In the genomic region with DNA sequence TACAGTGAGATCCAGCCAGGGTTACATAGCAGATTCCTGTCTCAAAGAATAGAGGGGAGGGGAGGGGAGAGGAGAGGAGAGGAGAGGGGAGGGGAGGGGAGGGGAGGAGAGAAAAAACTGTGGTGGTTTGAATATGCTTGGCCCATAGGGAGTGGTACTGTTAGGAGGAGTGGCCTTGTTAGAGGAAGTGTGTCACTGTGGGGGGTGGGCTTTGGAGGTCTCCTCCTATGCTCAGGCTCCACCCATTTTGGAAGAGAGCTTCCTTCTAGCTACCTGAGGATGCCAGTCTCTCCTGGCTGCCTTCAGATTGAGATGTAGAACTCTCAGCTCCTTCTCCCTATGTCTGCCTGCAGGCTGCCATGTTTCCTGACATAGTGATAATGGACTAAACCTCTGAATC, we compare ENCODE assay signal across 24 mouse cellular contexts. TPM values are rescaled to one million over a fixed set of nuclear protein-coding genes. Genes with fewer than 3 reads are reported as not detected.
DNase-seq lines count a peak whose midpoint lies in the region; ATAC-seq lines count a peak whose summit lies in the region.
"Had no signal": no experiment of that assay in that cellular context is flagged by ENCODE, and none has a peak within 500 bp of the region (broad histone marks: within the 10 kb centered on the region; RNA-seq: fewer than 3 reads in every experiment).

No protein-coding gene starts in this region.

- intact Hi-C loops in left cerebral cortex, postnatal 36 days (cut with DNase I) = no loop called here

- H3K9ac ChIP-seq in intestine, embryonic 15.5 days = no peak overlapping the region
- H3K9ac ChIP-seq in forebrain, embryonic 15.5 days (replicated peaks) = no peak overlapping the region

- no peak overlapping the region for H3K4me3 ChIP-seq in intestine, embryonic 15.5 days (replicated peaks)
- H3K4me3 ChIP-seq in forebrain, embryonic 15.5 days = no peak overlapping the region

- no peaks in the 10 kb centered on the region for H3K4me1 ChIP-seq in intestine, embryonic 15.5 days (replicated peaks)
- no peaks in the 10 kb centered on the region for H3K4me1 ChIP-seq in forebrain, embryonic 15.5 days

- H3K27ac ChIP-seq in intestine, embryonic 15.5 days = no peak overlapping the region
- H3K27ac ChIP-seq in forebrain, embryonic 15.5 days (replicated peaks) = no peak overlapping the region

- DNase-seq in ES-CJ7 (ENCODE audit: low read depth, low spot score) (peak; percentile 71), R1 (ENCODE audit: low read depth, low spot score) (peak; percentile 93), ZHBTc4 (ENCODE audit: low read depth, low spot score) (peak; percentile 82)
- DNase-seq in left cerebral cortex, postnatal 36 days (ENCODE audit: low spot score in 2 of 2) = no peak
- DNase-seq: adrenal gland, adult 2 months; adrenal gland, adult 8-10 months; adrenal gland, postnatal 10 days; adrenal gland, postnatal 14 days; adrenal gland, postnatal 25 days; adrenal gland, postnatal 36 days; B cell, adult 2 months; cerebellum, adult 11 months; cerebellum, adult 11-12 months; cerebellum, adult 18-20 months; cerebellum, adult 2 months; cerebellum, adult 8-10 months; cerebellum, adult 9-10 months had no signal

- H3K36me3 ChIP-seq in intestine, embryonic 15.5 days = no peaks in the 10 kb centered on the region
- no peaks in the 10 kb centered on the region for H3K36me3 ChIP-seq in forebrain, embryonic 15.5 days
- H3K36me3 ChIP-seq: G1E had no signal

- no peak overlapping the region for H3K4me2 ChIP-seq in intestine, embryonic 15.5 days (replicated peaks)
- H3K4me2 ChIP-seq in forebrain, embryonic 15.5 days (replicated peaks) = no peak overlapping the region

- H3K27me3 ChIP-seq in intestine, embryonic 15.5 days (replicated peaks) = no peaks in the 10 kb centered on the region
- no peaks in the 10 kb centered on the region for H3K27me3 ChIP-seq in forebrain, embryonic 15.5 days
- H3K27me3 ChIP-seq: CH12.LX, Patski had no signal

- no peak for ATAC-seq in intestine, embryonic 15.5 days
- no peak for ATAC-seq in forebrain, embryonic 15.5 days (replicated peaks)
- ATAC-seq: activated CD4-positive, CD25-positive, alpha-beta regulatory T cell, adult 4 months; CD4-positive, CD25-positive, alpha-beta regulatory T cell, adult 4 months; Patski had no signal

- H3K9me3 ChIP-seq in intestine, embryonic 15.5 days = no peaks in the 10 kb centered on the region
- H3K9me3 ChIP-seq in forebrain, embryonic 15.5 days = no peaks in the 10 kb centered on the region
- H3K9me3 ChIP-seq: G1E had no signal

RNA-seq across cellular contexts. Expression of gene Fis1, which starts 5.2 kb away (rescaled TPM):
- polyA plus RNA-seq in intestine, embryonic 15.5 days (2015; fragmentation: Nextera tagmentation; extraction: Ambion mirVana) = 258 and 259 TPM in 2 replicates
- 336 and 351 TPM in 2 replicates for polyA plus RNA-seq in forebrain, embryonic 15.5 days (2015; fragmentation: Nextera tagmentation; extraction: Ambion mirVana)
- 100 to 1,000 TPM; 250 to 282 TPM for total RNA-seq in left cerebral cortex, postnatal 36 days (2021)

RNA-seq across cellular contexts. Expression of gene Cldn15, which starts 18.5 kb away (rescaled TPM):
- 18.4 and 24.9 TPM in 2 replicates for polyA plus RNA-seq in intestine, embryonic 15.5 days (2015; fragmentation: Nextera tagmentation; extraction: Ambion mirVana)
- polyA plus RNA-seq in forebrain, embryonic 15.5 days (2015; fragmentation: Nextera tagmentation; extraction: Ambion mirVana) = 0.10 and 0.28 TPM in 2 replicates
- total RNA-seq in left cerebral cortex, postnatal 36 days (2021) = not detected
- polyA plus RNA-seq: activated CD4-positive, CD25-positive, alpha-beta regulatory T cell, adult 4 months had no signal

RNA-seq across cellular contexts. Expression of gene Plod3, which starts 38.9 kb away (rescaled TPM):
- 41.1 and 42.8 TPM in 2 replicates for polyA plus RNA-seq in intestine, embryonic 15.5 days (2015; fragmentation: Nextera tagmentation; extraction: Ambion mirVana)
- 28.8 and 35.6 TPM in 2 replicates for polyA plus RNA-seq in forebrain, embryonic 15.5 days (2015; fragmentation: Nextera tagmentation; extraction: Ambion mirVana)
- total RNA-seq in left cerebral cortex, postnatal 36 days (2021) = 10 to 100 TPM; 30.4 to 40.3 TPM

RNA-seq across cellular contexts. Expression of gene Ift22, which starts 39.9 kb away (rescaled TPM):
- polyA plus RNA-seq in intestine, embryonic 15.5 days (2015; fragmentation: Nextera tagmentation; extraction: Ambion mirVana) = 54.4 and 55.0 TPM in 2 replicates
- polyA plus RNA-seq in forebrain, embryonic 15.5 days (2015; fragmentation: Nextera tagmentation; extraction: Ambion mirVana) = 116 and 124 TPM in 2 replicates
- 100 to 1,000 TPM in 1 of 2 experiments, 10 to 100 TPM in 1; 86.1 to 105 TPM for total RNA-seq in left cerebral cortex, postnatal 36 days (2021)

RNA-seq across cellular contexts. Expression of gene Znhit1, which starts 39.9 kb away (rescaled TPM):
- 99.9 and 111 TPM in 2 replicates for polyA plus RNA-seq in intestine, embryonic 15.5 days (2015; fragmentation: Nextera tagmentation; extraction: Ambion mirVana)
- 123 and 129 TPM in 2 replicates for polyA plus RNA-seq in forebrain, embryonic 15.5 days (2015; fragmentation: Nextera tagmentation; extraction: Ambion mirVana)
- total RNA-seq in left cerebral cortex, postnatal 36 days (2021) = 10 to 100 TPM; 90.3 to 90.8 TPM

Comparison
In these comparisons a context has a peak if more than half of its experiments do, and no peak if none do; other contexts are left out.
1. DNase-seq: peak in ES-CJ7 (single experiment), R1 (single experiment) and ZHBTc4 (single experiment); none in left cerebral cortex, postnatal 36 days (0 of 2).
2. RNA of gene Cldn15, which starts 18.5 kb away (polyA plus RNA-seq): 18.4 to 24.9 TPM in intestine, embryonic 15.5 days; 0.10 to 0.28 TPM in forebrain, embryonic 15.5 days; every median in the first group is over 10 times any median in the second.